Mouse (Mus musculus): ENCODE results near the gene Dyrk1a. TPM values are rescaled to one million over a fixed set of nuclear protein-coding genes. Genes with fewer than 3 reads are reported as not detected.

The Dyrk1a gene
- total and polyA plus RNA-seq, 3 experiments, result 32.4 to 53.7 (median 40.4) TPM

GRCm38 (mm10) chr16:94574718-94575094, 4.9 kb downstream of the Dyrk1a start:
- no peak overlapping the region for H3K9ac ChIP-seq (ENCODE audit: insufficient read depth, low read depth)
- no peaks in the 10 kb centered on the region for H3K9me3 ChIP-seq (replicated peaks; ENCODE audit: low read length)
- no peak for TF ChIP-seq POLR2A (IDR thresholded peaks at IDR 0.05; ENCODE audit: low read depth, low read length)
- peak; percentile 58 for TF ChIP-seq USF1 (IDR thresholded peaks at IDR 0.05; ENCODE audit: low read depth, low read length)
- TF ChIP-seq USF2 (conservative IDR thresholded peaks at IDR 0.05; ENCODE audit: low read depth, low read length), result peak; percentile 42; the same call in 1 of the 2 replicates
- peak; percentile 54 for TF ChIP-seq BHLHE40 (IDR thresholded peaks at IDR 0.05; ENCODE audit: low read depth, low read length)
- TF ChIP-seq CHD2 (IDR thresholded peaks at IDR 0.05; ENCODE audit: low read length), result no peak
- DNase-seq (ENCODE audit: extremely low read depth), result no peak
- H3K4me2 ChIP-seq (ENCODE audit: insufficient read depth, low read depth, poor library complexity, severe bottlenecking), result no peak overlapping the region
- peaks cover 97% of the 10 kb centered on the region for H3K79me2 ChIP-seq (replicated peaks; ENCODE audit: control insufficient read depth, extremely low read depth, insufficient read depth, poor library complexity, severe bottlenecking)
- H3K27ac ChIP-seq (ENCODE audit: insufficient read depth, low read depth), result no peak overlapping the region
- H3K36me3 ChIP-seq (replicated peaks in 1 of 2; ENCODE audit: control insufficient read depth in 1 of 2, insufficient read depth in 1 of 2, low read length in 1 of 2), result peaks cover 0 to 40% of the 10 kb centered on the region in 2 experiments
- H3K27me3 ChIP-seq (replicated peaks), result no peaks in the 10 kb centered on the region
- no peak overlapping the region for H3K4me3 ChIP-seq (replicated peaks in 1 of 3; ENCODE audit: low read depth in 2 of 3, low read length in 2 of 3, poor library complexity in 1 of 3)
- dilution Hi-C loops (cut with MboI; ENCODE audit: extremely low pct_ligation_motif_present, extremely low pct_unique_long_range_greater_than_20kb, low sequenced_read_pairs), result no loop called here
- in situ Hi-C loops (cut with MboI; ENCODE audit: low pct_ligation_motif_present, low pct_unique_long_range_greater_than_20kb, low sequenced_read_pairs), result no loop called here
- peaks cover 27 to 70% of the 10 kb centered on the region in 2 experiments for H3K4me1 ChIP-seq (ENCODE audit: control insufficient read depth in 1 of 2, insufficient read depth in 2 of 2)

DNA sequence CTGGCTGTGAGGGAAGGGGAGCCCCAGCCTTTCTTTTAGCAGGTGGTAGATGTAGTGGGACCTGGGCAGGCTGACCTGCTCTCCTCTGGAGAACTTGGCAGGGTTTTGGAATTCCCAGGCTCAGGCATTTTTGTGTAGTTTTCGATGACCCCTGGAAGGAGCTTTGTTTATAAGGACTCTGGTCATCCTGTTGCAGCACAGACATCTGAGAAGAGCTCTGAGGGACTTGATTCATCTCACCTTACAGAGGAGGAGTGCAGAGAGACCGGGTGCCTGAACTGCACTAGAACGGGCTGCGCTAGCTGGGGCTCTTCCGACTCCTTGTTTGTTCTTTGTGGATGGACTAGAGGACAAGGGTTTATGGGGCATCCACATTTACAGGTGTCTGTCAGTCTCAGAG, 5.9 kb downstream of the Dyrk1a start:
- Histone ChIP-seq H3K27ac (ENCODE audit: insufficient read depth, low read depth) (no peak overlapping the region), H3K36me3 (replicated peaks in 1 of 2; ENCODE audit: control insufficient read depth in 1 of 2, insufficient read depth in 1 of 2, low read length in 1 of 2) (peaks cover 0 to 43% of the 10 kb centered on the region in 2 experiments), H3K9me3 (replicated peaks; ENCODE audit: low read length) (no peaks in the 10 kb centered on the region), H3K9ac (ENCODE audit: insufficient read depth, low read depth) (no peak overlapping the region), H3K4me2 (ENCODE audit: insufficient read depth, low read depth, poor library complexity, severe bottlenecking) (no peak overlapping the region), H3K4me3 (replicated peaks in 1 of 3; ENCODE audit: low read depth in 2 of 3, low read length in 2 of 3, poor library complexity in 1 of 3) (no peak overlapping the region), H3K27me3 (replicated peaks) (no peaks in the 10 kb centered on the region), H3K4me1 (ENCODE audit: control insufficient read depth in 1 of 2, insufficient read depth in 2 of 2) (peaks cover 31 to 81% of the 10 kb centered on the region in 2 experiments), H3K79me2 (replicated peaks; ENCODE audit: control insufficient read depth, extremely low read depth, insufficient read depth, poor library complexity, severe bottlenecking) (peaks cover 93% of the 10 kb centered on the region)
- DNase-seq (ENCODE audit: extremely low read depth), result no peak
- dilution Hi-C loops (cut with MboI; ENCODE audit: extremely low pct_ligation_motif_present, extremely low pct_unique_long_range_greater_than_20kb, low sequenced_read_pairs) (no loop called here), in situ Hi-C loops (cut with MboI; ENCODE audit: low pct_ligation_motif_present, low pct_unique_long_range_greater_than_20kb, low sequenced_read_pairs) (no loop called here)
- TF ChIP-seq PAX5 (IDR thresholded peaks at IDR 0.05; ENCODE audit: low read length) (no peak), ZMIZ1 (IDR thresholded peaks at IDR 0.05; ENCODE audit: low read depth, low read length) (no peak), JUN (IDR thresholded peaks at IDR 0.05; ENCODE audit: insufficient read depth, low read depth, low read length) (no peak), CHD1 (IDR thresholded peaks at IDR 0.05; ENCODE audit: low read depth, low read length) (no peak), HCFC1 (IDR thresholded peaks at IDR 0.05; ENCODE audit: low read depth, low read length) (no peak), CHD2 (IDR thresholded peaks at IDR 0.05; ENCODE audit: low read length) (no peak)

GRCm38 (mm10) chr16:94579348-94579747, 9.5 kb downstream of the Dyrk1a start:
- H3K4me1 ChIP-seq (ENCODE audit: control insufficient read depth in 1 of 2, insufficient read depth in 2 of 2), result peaks cover 22 to 93% of the 10 kb centered on the region in 2 experiments
- no peak overlapping the region for H3K4me2 ChIP-seq (ENCODE audit: insufficient read depth, low read depth, poor library complexity, severe bottlenecking)
- in situ Hi-C loops (cut with MboI; ENCODE audit: low pct_ligation_motif_present, low pct_unique_long_range_greater_than_20kb, low sequenced_read_pairs) (no loop called here), dilution Hi-C loops (cut with MboI; ENCODE audit: extremely low pct_ligation_motif_present, extremely low pct_unique_long_range_greater_than_20kb, low sequenced_read_pairs) (no loop called here)
- no peaks in the 10 kb centered on the region for H3K9me3 ChIP-seq (replicated peaks; ENCODE audit: low read length)
- H3K36me3 ChIP-seq (replicated peaks in 1 of 2; ENCODE audit: control insufficient read depth in 1 of 2, insufficient read depth in 1 of 2, low read length in 1 of 2), result peaks cover 0 to 55% of the 10 kb centered on the region in 2 experiments
- H3K79me2 ChIP-seq (replicated peaks; ENCODE audit: control insufficient read depth, extremely low read depth, insufficient read depth, poor library complexity, severe bottlenecking), result peaks cover 94% of the 10 kb centered on the region
- H3K27ac ChIP-seq (ENCODE audit: insufficient read depth, low read depth), result no peak overlapping the region
- no peak overlapping the region for H3K9ac ChIP-seq (ENCODE audit: insufficient read depth, low read depth)
- H3K27me3 ChIP-seq (replicated peaks), result no peaks in the 10 kb centered on the region
- TF ChIP-seq NRF1 (IDR thresholded peaks at IDR 0.05; ENCODE audit: low read depth, low read length) (no peak), SMC3 (IDR thresholded peaks at IDR 0.05; ENCODE audit: low read depth, low read length) (no peak), ZKSCAN1 (IDR thresholded peaks at IDR 0.05; ENCODE audit: borderline replicate concordance, low read depth, low read length) (no peak), PAX5 (IDR thresholded peaks at IDR 0.05; ENCODE audit: low read length) (no peak), JUND (conservative IDR thresholded peaks at IDR 0.05; ENCODE audit: low read depth, low read length) (no peak), RCOR1 (conservative IDR thresholded peaks at IDR 0.05; ENCODE audit: low read depth, low read length) (no peak), IRF4 (IDR thresholded peaks at IDR 0.05; ENCODE audit: low read depth, low read length) (no peak), SIN3A (IDR thresholded peaks at IDR 0.05; ENCODE audit: low read length) (no peak), CHD1 (IDR thresholded peaks at IDR 0.05; ENCODE audit: low read depth, low read length) (no peak)
- no peak overlapping the region for H3K4me3 ChIP-seq (replicated peaks in 1 of 3; ENCODE audit: low read depth in 2 of 3, low read length in 2 of 3, poor library complexity in 1 of 3)
- DNase-seq (ENCODE audit: extremely low read depth), result no peak
